ENCODE assay signal across 8 mouse cellular contexts in genomic region chr11:75467512-75468215, GRCm38 (mm10). TPM values are rescaled to one million over a fixed set of nuclear protein-coding genes. Genes with fewer than 3 reads are reported as not detected.
A peak's percentile ranks its signal among the peaks of the same experiment; 100 is the strongest.
DNase-seq lines count a peak whose midpoint lies in the region; ATAC-seq and TF ChIP-seq lines count a peak whose summit lies in the region.

No protein-coding gene starts in this region.

- H3K4me3 ChIP-seq in layer of hippocampus, adult 2 months, result peak overlapping the region; percentile 40
- peak overlapping the region; percentile 63 for H3K4me3 ChIP-seq in heart, embryonic 16.5 days (ENCODE audit: low read length)
- H3K4me3 ChIP-seq in kidney, embryonic 16.5 days (ENCODE audit: low read length), result peak overlapping the region; percentile 47

- 0 out of 2 replicates have a peak, but pooled peaks have one; percentile 18 for TF ChIP-seq CTCF in layer of hippocampus, adult 2 months (conservative IDR thresholded peaks at IDR 0.05)

- H3K27ac ChIP-seq in layer of hippocampus, adult 2 months, result no peak overlapping the region
- peak overlapping the region; percentile 28; the same call in 1 of the 2 replicates for H3K27ac ChIP-seq in heart, embryonic 16.5 days (ENCODE audit: low read length)
- 0 out of 2 replicates have a peak overlapping the region, but pooled peaks have one; percentile 9 for H3K27ac ChIP-seq in kidney, embryonic 16.5 days (ENCODE audit: low read length)

- DNase-seq in layer of hippocampus, adult 2 months (ENCODE audit: low spot score in 2 of 2), result no peak
- DNase-seq in layer of hippocampus, adult 11-12 months (ENCODE audit: low spot score), result no peak
- peak; percentile 91 for DNase-seq in fat pad, adult 2 months (ENCODE audit: extremely low read depth, low read depth, low spot score)
- DNase-seq in lung, postnatal 14 days, result peak; percentile 58
- DNase-seq in ovary, postnatal 36 days (ENCODE audit: low spot score), result peak; percentile 77
- no peak for DNase-seq in right cerebral cortex, postnatal 4 days

- WGBS in heart, embryonic 16.5 days, result 16% methylated on average over 19 of the region's 19 CpGs
- WGBS in kidney, embryonic 16.5 days, result 18% methylated on average over 19 of the region's 19 CpGs

- peak; percentile 78 for ATAC-seq in heart, embryonic 16.5 days (replicated peaks; ENCODE audit: extremely low read depth, insufficient read depth, low FRiP score)
- ATAC-seq in kidney, embryonic 16.5 days (ENCODE audit: low FRiP score, low TSS enrichment), result peak; percentile 81

- 0 out of 2 replicates have a peak, but pooled peaks cover 3% of the 10 kb centered on the region for H3K9me3 ChIP-seq in heart, embryonic 16.5 days (replicated peaks; ENCODE audit: control insufficient read depth, low read length)
- peaks cover 3% of the 10 kb centered on the region for H3K9me3 ChIP-seq in kidney, embryonic 16.5 days (ENCODE audit: low read length)

- H3K27me3 ChIP-seq in heart, embryonic 16.5 days (ENCODE audit: control insufficient read depth, insufficient read depth, low read length), result no peaks in the 10 kb centered on the region
- H3K27me3 ChIP-seq in kidney, embryonic 16.5 days (ENCODE audit: insufficient read depth, low read length), result no peaks in the 10 kb centered on the region

- peak overlapping the region; percentile 84 for H3K9ac ChIP-seq in heart, embryonic 16.5 days (ENCODE audit: low read length)
- H3K9ac ChIP-seq in kidney, embryonic 16.5 days (replicated peaks; ENCODE audit: low read length), result peak overlapping the region; percentile 68

- peaks cover 16% of the 10 kb centered on the region for H3K36me3 ChIP-seq in heart, embryonic 16.5 days (ENCODE audit: control insufficient read depth, insufficient read depth)
- peaks cover 14% of the 10 kb centered on the region for H3K36me3 ChIP-seq in kidney, embryonic 16.5 days (ENCODE audit: insufficient read depth, low read length)

- H3K4me1 ChIP-seq in heart, embryonic 16.5 days (ENCODE audit: control insufficient read depth, insufficient read depth, low read length), result peaks cover 22% of the 10 kb centered on the region
- peaks cover 26% of the 10 kb centered on the region for H3K4me1 ChIP-seq in kidney, embryonic 16.5 days (ENCODE audit: insufficient read depth, low read length)

- peak overlapping the region; percentile 94 for H3K4me2 ChIP-seq in heart, embryonic 16.5 days (ENCODE audit: low read depth, low read length)
- peak overlapping the region; percentile 66 for H3K4me2 ChIP-seq in kidney, embryonic 16.5 days (replicated peaks; ENCODE audit: low read depth, low read length)

RNA-seq across cellular contexts. Expression of gene Tlcd2, which starts 6.1 kb away (rescaled TPM):
- under 1 TPM in 1 of 2 experiments, not detected in 1; 0.56 TPM for total RNA-seq in layer of hippocampus, adult 2 months (2021)
- 11.2 and 12.1 TPM in 2 replicates for polyA plus RNA-seq in heart, embryonic 16.5 days (2015; fragmentation: Nextera tagmentation; extraction: Ambion mirVana)
- 26.8 and 27.1 TPM in 2 replicates for polyA plus RNA-seq in kidney, embryonic 16.5 days (2015; fragmentation: Nextera tagmentation; extraction: Ambion mirVana)

RNA-seq across cellular contexts. Expression of gene Wdr81, which starts 13.1 kb away (rescaled TPM):
- 10 to 100 TPM; 23.4 to 23.7 TPM for total RNA-seq in layer of hippocampus, adult 2 months (2021)
- 3.5 and 4.5 TPM in 2 replicates for polyA plus RNA-seq in heart, embryonic 16.5 days (2015; fragmentation: Nextera tagmentation; extraction: Ambion mirVana)
- 7.2 and 7.3 TPM in 2 replicates for polyA plus RNA-seq in kidney, embryonic 16.5 days (2015; fragmentation: Nextera tagmentation; extraction: Ambion mirVana)

RNA-seq across cellular contexts. Expression of gene Prpf8, which starts 19.0 kb away (rescaled TPM):
- 100 to 1,000 TPM; 131 to 139 TPM for total RNA-seq in layer of hippocampus, adult 2 months (2021)
- polyA plus RNA-seq in heart, embryonic 16.5 days (2015; fragmentation: Nextera tagmentation; extraction: Ambion mirVana), result 31.4 and 34.1 TPM in 2 replicates
- polyA plus RNA-seq in kidney, embryonic 16.5 days (2015; fragmentation: Nextera tagmentation; extraction: Ambion mirVana), result 64.0 and 66.2 TPM in 2 replicates

RNA-seq across cellular contexts. Expression of gene Serpinf2, which starts 28.3 kb away (rescaled TPM):
- total RNA-seq in layer of hippocampus, adult 2 months (2021), result under 1 TPM; 0.38 to 0.52 TPM
- 0.39 and 0.75 TPM in 2 replicates for polyA plus RNA-seq in heart, embryonic 16.5 days (2015; fragmentation: Nextera tagmentation; extraction: Ambion mirVana)
- polyA plus RNA-seq in kidney, embryonic 16.5 days (2015; fragmentation: Nextera tagmentation; extraction: Ambion mirVana), result 57.8 and 60.2 TPM in 2 replicates

RNA-seq across cellular contexts. Expression of gene Rilp, which starts 42.2 kb away (rescaled TPM):
- total RNA-seq in layer of hippocampus, adult 2 months (2021), result 1 to 10 TPM; 1.6 to 1.7 TPM
- polyA plus RNA-seq in heart, embryonic 16.5 days (2015; fragmentation: Nextera tagmentation; extraction: Ambion mirVana), result 11.0 and 13.3 TPM in 2 replicates
- 1.7 and 2.0 TPM in 2 replicates for polyA plus RNA-seq in kidney, embryonic 16.5 days (2015; fragmentation: Nextera tagmentation; extraction: Ambion mirVana)

Comparison
In these comparisons a context has a peak if more than half of its experiments do, and no peak if none do; other contexts are left out.
1. DNase-seq: peak in fat pad, adult 2 months (single experiment), lung, postnatal 14 days (single experiment) and ovary, postnatal 36 days (single experiment); none in layer of hippocampus, adult 2 months (0 of 2), layer of hippocampus, adult 11-12 months (single experiment) and right cerebral cortex, postnatal 4 days (single experiment).
2. Peak in every context shown above with its lines, with median percentiles within 50 percentile points of each other: H3K4me3 ChIP-seq.